In the genomic region with DNA sequence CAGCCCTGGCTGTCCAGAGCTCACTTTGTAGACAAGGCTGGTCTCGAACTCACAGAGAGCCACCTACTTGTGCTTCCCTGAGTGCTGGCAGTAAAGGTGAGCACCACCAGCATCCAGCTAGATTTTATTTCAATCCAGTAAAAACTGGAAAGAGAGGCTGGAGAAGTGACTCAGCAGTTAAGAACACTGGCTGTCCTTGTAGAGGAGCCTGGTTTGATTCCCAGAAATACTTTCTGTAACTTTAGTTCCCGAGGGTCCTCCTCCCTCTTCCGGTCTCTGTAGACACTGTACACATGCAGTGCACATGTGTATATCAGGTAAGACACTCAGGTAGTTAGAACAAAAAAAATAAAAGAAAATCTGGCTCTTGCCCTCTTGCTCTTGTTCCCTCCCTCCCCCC, we compare ENCODE assay signal across 35 mouse cellular contexts. TPM values are rescaled to one million over a fixed set of nuclear protein-coding genes. Genes with fewer than 3 reads are reported as not detected.
DNase-seq lines count a peak whose midpoint lies in the region; ATAC-seq and TF ChIP-seq lines count a peak whose summit lies in the region.
"Had no signal": no experiment of that assay in that cellular context is flagged by ENCODE, and none has a peak within 500 bp of the region (broad histone marks: within the 10 kb centered on the region; RNA-seq: fewer than 3 reads in every experiment).

No protein-coding gene starts in this region.

- DNase-seq in gastrocnemius, adult 2 months, result no peak
- no peak for DNase-seq in gastrocnemius, postnatal 4 days (ENCODE audit: low spot score in 2 of 2)
- peak; percentile 26 for DNase-seq in ZHBTc4 (ENCODE audit: low read depth, low spot score)
- no peak for DNase-seq in ovary, postnatal 14 days (ENCODE audit: low spot score)
- no peak for DNase-seq in liver, embryonic 11.5 days (ENCODE audit: low spot score)
- DNase-seq: adrenal gland, adult 8-10 months; cerebellum, adult 11 months; cerebellum, adult 9-10 months; heart, postnatal 36 days; kidney, adult 8-10 months; kidney, postnatal 4 days; liver, embryonic 13.5 days; lung, adult 18-20 months; lung, postnatal 4 days; retina, postnatal 1 day; right cerebral cortex, postnatal 14 days; thymus, postnatal 14 days had no signal

- peak overlapping the region; percentile 89; the same call in 1 of the 2 replicates for H3K27ac ChIP-seq in gastrocnemius, adult 2 months
- H3K27ac ChIP-seq in embryonic facial prominence, embryonic 13.5 days, result peak overlapping the region; percentile 100; the same call in 1 of the 2 replicates
- H3K27ac ChIP-seq in limb, embryonic 12.5 days, result peak overlapping the region; percentile 62; the same call in 1 of the 2 replicates
- H3K27ac ChIP-seq in liver, embryonic 11.5 days (ENCODE audit: low read depth, low read length), result no peak overlapping the region
- H3K27ac ChIP-seq: forebrain, embryonic 15.5 days; heart, embryonic 10.5 days; hindbrain, embryonic 12.5 days; hindbrain, postnatal 0 days; intestine, embryonic 15.5 days; kidney, postnatal 0 days; liver, embryonic 13.5 days; midbrain, embryonic 13.5 days had no signal

- ATAC-seq in embryonic facial prominence, embryonic 13.5 days (ENCODE audit: insufficient number of reproducible peaks, insufficient read depth, low FRiP score, low TSS enrichment, low read depth), result no peak
- no peak for ATAC-seq in limb, embryonic 12.5 days (ENCODE audit: insufficient number of reproducible peaks, insufficient read depth, low FRiP score, low TSS enrichment, low read depth)
- no peak for ATAC-seq in cerebellum, adult (ENCODE audit: insufficient number of reproducible peaks, low FRiP score, low TSS enrichment)
- no peak for ATAC-seq in liver, embryonic 11.5 days (replicated peaks; ENCODE audit: low FRiP score)
- ATAC-seq: activated CD4-positive, CD25-positive, alpha-beta regulatory T cell, adult 4 months; forebrain, embryonic 15.5 days; hindbrain, postnatal 0 days; intestine, embryonic 15.5 days; lung, postnatal 0 days; midbrain, embryonic 13.5 days had no signal

- no peak overlapping the region for H3K4me2 ChIP-seq in embryonic facial prominence, embryonic 13.5 days
- H3K4me2 ChIP-seq in limb, embryonic 12.5 days, result no peak overlapping the region
- H3K4me2 ChIP-seq in liver, embryonic 11.5 days, result no peak overlapping the region
- H3K4me2 ChIP-seq: forebrain, embryonic 15.5 days; hindbrain, embryonic 12.5 days; intestine, embryonic 15.5 days; liver, embryonic 13.5 days; midbrain, embryonic 13.5 days; stomach, embryonic 15.5 days had no signal

- peaks cover 42% of the 10 kb centered on the region for H3K4me1 ChIP-seq in embryonic facial prominence, embryonic 13.5 days
- H3K4me1 ChIP-seq in limb, embryonic 12.5 days (replicated peaks), result peaks cover 41% of the 10 kb centered on the region
- peaks cover 20% of the 10 kb centered on the region for H3K4me1 ChIP-seq in liver, embryonic 11.5 days (replicated peaks; ENCODE audit: control insufficient read depth, insufficient read depth, low read length)

- 45% methylated on average over 3 of the region's 3 CpGs for WGBS in embryonic facial prominence, embryonic 13.5 days
- 61% methylated on average over 3 of the region's 3 CpGs for WGBS in limb, embryonic 12.5 days
- WGBS in liver, embryonic 11.5 days, result 71% methylated on average over 3 of the region's 3 CpGs

- intact Hi-C loops in gastrocnemius, adult 2 months (cut with DNase I), result no loop called here

- no peaks in the 10 kb centered on the region for H3K9me3 ChIP-seq in embryonic facial prominence, embryonic 13.5 days
- no peaks in the 10 kb centered on the region for H3K9me3 ChIP-seq in limb, embryonic 12.5 days
- no peaks in the 10 kb centered on the region for H3K9me3 ChIP-seq in liver, embryonic 11.5 days (ENCODE audit: control insufficient read depth, low read length)
- H3K9me3 ChIP-seq: forebrain, embryonic 15.5 days; heart, embryonic 10.5 days; hindbrain, embryonic 12.5 days; intestine, embryonic 15.5 days; liver, embryonic 13.5 days; megakaryocyte, embryonic 14.5 days; midbrain, embryonic 13.5 days; stomach, embryonic 15.5 days had no signal

- no peak overlapping the region for H3K9ac ChIP-seq in embryonic facial prominence, embryonic 13.5 days
- H3K9ac ChIP-seq in limb, embryonic 12.5 days (replicated peaks), result no peak overlapping the region
- H3K9ac ChIP-seq in liver, embryonic 11.5 days (ENCODE audit: low read depth, low read length), result no peak overlapping the region
- H3K9ac ChIP-seq: forebrain, embryonic 15.5 days; hindbrain, embryonic 12.5 days; intestine, embryonic 15.5 days; midbrain, embryonic 13.5 days; stomach, embryonic 15.5 days had no signal

- H3K27me3 ChIP-seq in embryonic facial prominence, embryonic 13.5 days, result no peaks in the 10 kb centered on the region
- no peaks in the 10 kb centered on the region for H3K27me3 ChIP-seq in limb, embryonic 12.5 days
- no peaks in the 10 kb centered on the region; the same call in 1 of the 2 replicates for H3K27me3 ChIP-seq in liver, embryonic 11.5 days (replicated peaks; ENCODE audit: control insufficient read depth, insufficient read depth, low read length)
- H3K27me3 ChIP-seq: forebrain, embryonic 15.5 days; intestine, embryonic 15.5 days; liver, embryonic 13.5 days; megakaryocyte, embryonic 14.5 days; stomach, embryonic 15.5 days had no signal

- H3K36me3 ChIP-seq in embryonic facial prominence, embryonic 13.5 days, result no peaks in the 10 kb centered on the region
- peaks cover 10% of the 10 kb centered on the region; the same call in 1 of the 2 replicates for H3K36me3 ChIP-seq in limb, embryonic 12.5 days
- 0 out of 2 replicates have a peak, but pooled peaks cover 5% of the 10 kb centered on the region for H3K36me3 ChIP-seq in liver, embryonic 11.5 days (ENCODE audit: control insufficient read depth, insufficient read depth, low read length)
- H3K36me3 ChIP-seq: forebrain, embryonic 15.5 days; hindbrain, embryonic 12.5 days; intestine, embryonic 15.5 days; midbrain, embryonic 13.5 days; stomach, embryonic 15.5 days had no signal

- H3K4me3 ChIP-seq in gastrocnemius, adult 2 months, result no peak overlapping the region
- H3K4me3 ChIP-seq in embryonic facial prominence, embryonic 13.5 days, result no peak overlapping the region
- no peak overlapping the region for H3K4me3 ChIP-seq in limb, embryonic 12.5 days (replicated peaks)
- no peak overlapping the region for H3K4me3 ChIP-seq in liver, embryonic 11.5 days (ENCODE audit: low read depth, low read length)
- H3K4me3 ChIP-seq: forebrain, embryonic 15.5 days; heart, embryonic 10.5 days; hindbrain, embryonic 12.5 days; intestine, embryonic 15.5 days; liver, embryonic 13.5 days; midbrain, embryonic 13.5 days; stomach, embryonic 15.5 days had no signal

- no peak for TF ChIP-seq CTCF in gastrocnemius, adult 2 months (IDR thresholded peaks at IDR 0.05)

RNA-seq across cellular contexts. Expression of gene Inka1, which starts 2.3 kb away (rescaled TPM):
- total RNA-seq in gastrocnemius, adult 2 months (2021), result 1 to 10 TPM; 1.1 to 3.2 TPM
- 10 to 100 TPM; 18.8 to 22.1 TPM for total RNA-seq in gastrocnemius, postnatal 4 days (2021)
- polyA plus RNA-seq in embryonic facial prominence, embryonic 13.5 days (2015; fragmentation: Nextera tagmentation; extraction: Ambion mirVana), result 79.2 and 86.1 TPM in 2 replicates
- polyA plus RNA-seq in limb, embryonic 12.5 days (2016; fragmentation: Nextera tagmentation; extraction: Ambion mirVana), result 133 and 138 TPM in 2 replicates
- 74.8 and 76.2 TPM in 2 replicates for polyA plus RNA-seq in liver, embryonic 11.5 days (2014; fragmentation: Nextera tagmentation; extraction: Ambion mirVana)

RNA-seq across cellular contexts. Expression of gene Cdhr4, which starts 4.3 kb away (rescaled TPM):
- total RNA-seq in gastrocnemius, adult 2 months (2021), result under 1 TPM in 1 of 2 experiments, not detected in 1; 0.42 TPM
- 1 to 10 TPM; 1.4 to 1.7 TPM for total RNA-seq in gastrocnemius, postnatal 4 days (2021)
- 13.0 and 14.5 TPM in 2 replicates for polyA plus RNA-seq in embryonic facial prominence, embryonic 13.5 days (2015; fragmentation: Nextera tagmentation; extraction: Ambion mirVana)
- 18.6 and 19.3 TPM in 2 replicates for polyA plus RNA-seq in limb, embryonic 12.5 days (2016; fragmentation: Nextera tagmentation; extraction: Ambion mirVana)
- 5.1 and 5.6 TPM in 2 replicates for polyA plus RNA-seq in liver, embryonic 11.5 days (2014; fragmentation: Nextera tagmentation; extraction: Ambion mirVana)
- total RNA-seq: gastrocnemius, adult 8-10 months; monocyte, adult 5-6 weeks had no signal

RNA-seq across cellular contexts. Expression of gene Gm20661, which starts 5.1 kb away (rescaled TPM):
- total RNA-seq in gastrocnemius, adult 2 months (2021), result not detected
- under 1 TPM; 0.76 to 0.91 TPM for total RNA-seq in gastrocnemius, postnatal 4 days (2021)
- polyA plus RNA-seq in embryonic facial prominence, embryonic 13.5 days (2015; fragmentation: Nextera tagmentation; extraction: Ambion mirVana), result 7.2 and 9.9 TPM in 2 replicates
- 10.4 and 11.2 TPM in 2 replicates for polyA plus RNA-seq in limb, embryonic 12.5 days (2016; fragmentation: Nextera tagmentation; extraction: Ambion mirVana)
- 2.0 TPM in 2 replicates for polyA plus RNA-seq in liver, embryonic 11.5 days (2014; fragmentation: Nextera tagmentation; extraction: Ambion mirVana)
- total RNA-seq: gastrocnemius, adult 8-10 months; monocyte, adult 5-6 weeks had no signal
- polyA plus RNA-seq: activated CD4-positive, CD25-positive, alpha-beta regulatory T cell, adult 4 months; small intestine, adult 2 months had no signal

RNA-seq across cellular contexts. Expression of gene Gm20662, which starts 8.2 kb away (rescaled TPM):
- not detected for total RNA-seq in gastrocnemius, adult 2 months (2021)
- under 1 TPM; 0.32 to 0.86 TPM for total RNA-seq in gastrocnemius, postnatal 4 days (2021)
- 0.58 and 1.3 TPM in 2 replicates for polyA plus RNA-seq in embryonic facial prominence, embryonic 13.5 days (2015; fragmentation: Nextera tagmentation; extraction: Ambion mirVana)
- 1.3 TPM in 2 replicates for polyA plus RNA-seq in limb, embryonic 12.5 days (2016; fragmentation: Nextera tagmentation; extraction: Ambion mirVana)
- polyA plus RNA-seq in liver, embryonic 11.5 days (2014; fragmentation: Nextera tagmentation; extraction: Ambion mirVana), result 0.69 TPM in 1 of 2 replicates, not detected in the other
- polyA plus RNA-seq: activated CD4-positive, CD25-positive, alpha-beta regulatory T cell, adult 4 months; forebrain, embryonic 15.5 days; hindbrain, embryonic 12.5 days; hindbrain, postnatal 0 days; neural tube, embryonic 14.5 days had no signal

RNA-seq across cellular contexts. Expression of gene Uba7, which starts 12.6 kb away (rescaled TPM):
- total RNA-seq in gastrocnemius, adult 2 months (2021), result 1 to 10 TPM; 2.3 to 3.1 TPM
- total RNA-seq in gastrocnemius, postnatal 4 days (2021), result 10 to 100 TPM in 1 of 2 experiments, 1 to 10 TPM in 1; 7.8 to 12.7 TPM
- polyA plus RNA-seq in embryonic facial prominence, embryonic 13.5 days (2015; fragmentation: Nextera tagmentation; extraction: Ambion mirVana), result 25.7 and 28.1 TPM in 2 replicates
- 25.4 and 29.8 TPM in 2 replicates for polyA plus RNA-seq in limb, embryonic 12.5 days (2016; fragmentation: Nextera tagmentation; extraction: Ambion mirVana)
- polyA plus RNA-seq in liver, embryonic 11.5 days (2014; fragmentation: Nextera tagmentation; extraction: Ambion mirVana), result 44.3 and 47.4 TPM in 2 replicates
